Mouse (Mus musculus) C2C12 (cell line): ENCODE results near the gene Irak3. TPM values are rescaled to one million over a fixed set of nuclear protein-coding genes. Genes with fewer than 3 reads are reported as not detected.

Experiments
- H3K27me3 ChIP-seq: one replicate; pipeline ENCODE4 v1.6.1; 2011; ENCODE audit not compliant: control insufficient read depth, insufficient read depth, insufficient read length
- H3K36me3 ChIP-seq: one replicate; pipeline ENCODE4 v1.6.1; 2011; ENCODE audit not compliant: control insufficient read depth, insufficient read depth
- H3K4me3 ChIP-seq: one replicate; pipeline ENCODE4 v1.5.1; 2011; ENCODE audit warnings: mild to moderate bottlenecking, control low read depth; ENCODE audit not compliant: poor library complexity, insufficient read depth, severe bottlenecking
- H3K79me2 ChIP-seq: one replicate; pipeline ENCODE4 v1.6.1; 2011; ENCODE audit not compliant: control insufficient read depth, insufficient read depth
- H3K79me3 ChIP-seq: one replicate; pipeline ENCODE4 v1.6.1; 2011; ENCODE audit warnings: low read depth, control low read depth
- H3ac ChIP-seq: one replicate; pipeline ENCODE3; 2011; ENCODE audit warnings: low read depth; ENCODE audit not compliant: control insufficient read depth, insufficient read length
- CEBPB ChIP-seq: IDR thresholded peaks from one replicate; pipeline ENCODE4 v1.6.1; 2011; ENCODE audit warnings: low read depth, mild to moderate bottlenecking, control low read depth, moderate library complexity
- CTCF ChIP-seq: IDR thresholded peaks from one replicate; pipeline ENCODE4 v1.5.1; 2011; ENCODE audit not compliant: control insufficient read depth, insufficient read depth, insufficient read length
- FOSL1 ChIP-seq: IDR thresholded peaks from one replicate; pipeline ENCODE4 v1.8.0; 2011; ENCODE audit warnings: mild to moderate bottlenecking, low read length; ENCODE audit not compliant: poor library complexity, insufficient read depth, severe bottlenecking
- MAX ChIP-seq: IDR thresholded peaks from one replicate; pipeline ENCODE4 v1.6.1; 2011; ENCODE audit warnings: mild to moderate bottlenecking, control low read depth
- MYOD1 ChIP-seq: IDR thresholded peaks from one replicate; pipeline ENCODE4 v1.6.1; 2011; ENCODE audit warnings: low read depth; ENCODE audit not compliant: control insufficient read depth, insufficient read length
- MYOG ChIP-seq: IDR thresholded peaks from one replicate; pipeline ENCODE4 v1.6.1; 2011; ENCODE audit not compliant: control insufficient read depth, insufficient read length; ENCODE audit errors: extremely low read depth
- USF1 ChIP-seq: IDR thresholded peaks from one replicate; pipeline ENCODE4 v1.6.1; 2011; ENCODE audit warnings: low read depth, mild to moderate bottlenecking, control low read depth, moderate library complexity
- polyA plus RNA-seq: library from polyadenylated mRNA; unstranded; fragments of >200 nt; fragmentation: generic; extraction: Trizol; gene quantifications from one replicate; pipeline ENCODE4 v1.2.1, GENCODE M21; 2012; ENCODE audit warnings: missing spikeins

Irak3 gene
- polyA plus RNA-seq, 1 experiment: 0.27 TPM

GRCm38 (mm10) chr10:120112507-120113396 is 89.2 kb downstream of the Irak3 start, which contains the start of gene Helb:
Gene Helb (minus strand): TSS chr10:120112987.
- no peaks in the 10 kb centered on the region for H3K27me3 ChIP-seq
- H3K79me2 ChIP-seq: peaks cover 12% of the 10 kb centered on the region
- H3K79me3 ChIP-seq: no peaks in the 10 kb centered on the region
- no peak for TF ChIP-seq CEBPB
- TF ChIP-seq MAX: no peak
- no peak for TF ChIP-seq CTCF
- TF ChIP-seq USF1: no peak
- TF ChIP-seq MYOG: no peak
- no peak for TF ChIP-seq MYOD1
- no peak for TF ChIP-seq FOSL1
- H3K4me3 ChIP-seq: peak within 1 kb of the TSS; percentile 69
- H3ac ChIP-seq: peak within 1 kb of the TSS; percentile 78
- peaks cover 18% of the 10 kb centered on the region for H3K36me3 ChIP-seq

- TF ChIP-seq MYOD1 (no peak), CTCF (no peak), MAX (no peak), CEBPB (no peak), MYOG (no peak), FOSL1 (no peak), USF1 (no peak)
- Histone ChIP-seq H3ac (no peak overlapping the region), H3K79me2 (peaks cover 12% of the 10 kb centered on the region), H3K79me3 (no peaks in the 10 kb centered on the region), H3K4me3 (peak overlapping the region; percentile 69), H3K36me3 (peaks cover 25% of the 10 kb centered on the region), H3K27me3 (no peaks in the 10 kb centered on the region)
Measured at GRCm38 (mm10) chr10:120111691-120112319, 90.1 kb downstream of the Irak3 start.

GRCm38 (mm10) chr10:120100806-120101205 is 101.1 kb downstream of the Irak3 start:
- Histone ChIP-seq H3K79me2 (no peaks in the 10 kb centered on the region), H3K36me3 (peaks cover 77% of the 10 kb centered on the region), H3ac (no peak overlapping the region), H3K79me3 (no peaks in the 10 kb centered on the region), H3K27me3 (no peaks in the 10 kb centered on the region), H3K4me3 (no peak overlapping the region)
- TF ChIP-seq CEBPB (no peak), MYOD1 (no peak), FOSL1 (no peak), MAX (no peak)

GRCm38 (mm10) chr10:120097564-120097963 is 104.4 kb downstream of the Irak3 start:
- no peaks in the 10 kb centered on the region for H3K79me2 ChIP-seq
- peaks cover 63% of the 10 kb centered on the region for H3K36me3 ChIP-seq
- no peak overlapping the region for H3ac ChIP-seq
- no peaks in the 10 kb centered on the region for H3K27me3 ChIP-seq
- no peaks in the 10 kb centered on the region for H3K79me3 ChIP-seq
- TF ChIP-seq MYOD1 (no peak), MAX (no peak), CTCF (no peak), MYOG (no peak), CEBPB (no peak), USF1 (no peak), FOSL1 (no peak)
- no peak overlapping the region for H3K4me3 ChIP-seq

GRCm38 (mm10) chr10:120095716-120096115 is 106.2 kb downstream of the Irak3 start:
- Histone ChIP-seq H3K27me3 (no peaks in the 10 kb centered on the region), H3K79me3 (no peaks in the 10 kb centered on the region), H3ac (no peak overlapping the region), H3K4me3 (no peak overlapping the region), H3K79me2 (no peaks in the 10 kb centered on the region), H3K36me3 (peaks cover 58% of the 10 kb centered on the region)
- no peak for TF ChIP-seq CEBPB
- TF ChIP-seq MAX: no peak
- TF ChIP-seq USF1: no peak
- TF ChIP-seq MYOG: no peak
- TF ChIP-seq FOSL1: no peak

GRCm38 (mm10) chr10:120095136-120095535 is 106.8 kb downstream of the Irak3 start:
- TF ChIP-seq CEBPB (no peak), FOSL1 (no peak), MYOG (no peak), MAX (no peak), MYOD1 (no peak), USF1 (no peak), CTCF (no peak)
- H3ac ChIP-seq: no peak overlapping the region
- no peaks in the 10 kb centered on the region for H3K27me3 ChIP-seq
- no peaks in the 10 kb centered on the region for H3K79me2 ChIP-seq
- no peaks in the 10 kb centered on the region for H3K79me3 ChIP-seq
- no peak overlapping the region for H3K4me3 ChIP-seq
- peaks cover 52% of the 10 kb centered on the region for H3K36me3 ChIP-seq
